12 mouse cellular contexts compared by ENCODE assay signal in genomic region chr2:119916007-119916406, GRCm38 (mm10).
"Had no signal": no experiment of that assay in that cellular context is flagged by ENCODE, and none has a peak within 500 bp of the region (broad histone marks: within the 10 kb centered on the region; RNA-seq: fewer than 3 reads in every experiment).

No protein-coding gene starts in this region.

- DNase-seq: retina, postnatal 1 day; right cerebral cortex, adult 18-20 months; right cerebral cortex, postnatal 14 days; right cerebral cortex, postnatal 25 days; right cerebral cortex, postnatal 4 days; spleen, adult 18-20 months; thymus, adult 18-20 months; thymus, adult 2 months; thymus, postnatal 14 days; thymus, postnatal 25 days; thymus, postnatal 36 days; thymus, postnatal 4 days had no signal
